Mouse (Mus musculus) CH12.LX (cell line): ENCODE results near the gene 4932438H23Rik. TPM values are rescaled to one million over a fixed set of nuclear protein-coding genes. Genes with fewer than 3 reads are reported as not detected.

Source experiments
- DNase-seq: peaks from one replicate; pipeline ENCODE4 v3.0.0-alpha.2; 2013; ENCODE audit errors: extremely low read depth
- H3K27ac ChIP-seq: 2 replicates; pipeline ENCODE4 v1.5.1; 2012; ENCODE audit warnings: low read depth, mild to moderate bottlenecking, control low read depth, moderate library complexity; ENCODE audit not compliant: insufficient read depth
- H3K27me3 ChIP-seq: replicated peaks from 2 replicates; pipeline ENCODE3; 2012; ENCODE audit warnings: inconsistent platforms
- H3K36me3 ChIP-seq, 2 experiments: replicated peaks in 1 of 2; 2 replicates each; pipeline versions ENCODE3 to v1.6.1; 2012; ENCODE audit warnings: inconsistent platforms in 1 of 2, low read length in 1 of 2, mild to moderate bottlenecking in 1 of 2, mixed read lengths in 1 of 2, moderate library complexity in 1 of 2; ENCODE audit not compliant: control insufficient read depth in 1 of 2, insufficient read depth in 1 of 2
- H3K4me1 ChIP-seq, 2 experiments: 2 replicates each; pipeline ENCODE4 v1.6.1; 2012; ENCODE audit warnings: inconsistent platforms in 1 of 2, moderate library complexity in 1 of 2; ENCODE audit not compliant: insufficient read depth in 2 of 2, control insufficient read depth in 1 of 2
- H3K4me2 ChIP-seq: 2 replicates; pipeline ENCODE4 v1.6.1; 2012; ENCODE audit warnings: low read depth, mild to moderate bottlenecking, control low read depth; ENCODE audit not compliant: poor library complexity, insufficient read depth, severe bottlenecking
- H3K4me3 ChIP-seq, 3 experiments: fragments of 150-350 bp in 1 of 3; sonication (generic) in 1 of 3; replicated peaks in 1 of 3; 2 replicates each; pipeline versions ENCODE3 to v1.5.1; 2011 to 2012; ENCODE audit warnings: low read depth in 2 of 3, low read length in 2 of 3, mild to moderate bottlenecking in 2 of 3, moderate library complexity in 2 of 3, control low read depth in 1 of 3, improper control_type of control experiment in 1 of 3, inconsistent platforms in 1 of 3, mixed read lengths in 1 of 3; ENCODE audit not compliant: poor library complexity in 1 of 3
- H3K79me2 ChIP-seq: replicated peaks from 2 replicates; pipeline ENCODE4 v1.6.1; 2012; ENCODE audit warnings: mild to moderate bottlenecking, moderate library complexity; ENCODE audit not compliant: control insufficient read depth, poor library complexity, insufficient read depth, severe bottlenecking; ENCODE audit errors: extremely low read depth
- H3K9ac ChIP-seq: 2 replicates; pipeline ENCODE4 v1.6.1; 2012; ENCODE audit warnings: low read depth, mild to moderate bottlenecking, control low read depth, moderate library complexity; ENCODE audit not compliant: insufficient read depth
- H3K9me3 ChIP-seq: replicated peaks from 2 replicates; pipeline ENCODE3; 2012; ENCODE audit warnings: low read length, inconsistent platforms, mixed read lengths
- BHLHE40 ChIP-seq: IDR thresholded peaks from 2 replicates; pipeline ENCODE4 v1.6.1; 2011; ENCODE audit warnings: mild to moderate bottlenecking, low read depth, low read length, improper control_type of control experiment
- CHD2 ChIP-seq: IDR thresholded peaks from 2 replicates; pipeline ENCODE4 v1.6.1; 2011; ENCODE audit warnings: low read length, improper control_type of control experiment
- ELF1 ChIP-seq: IDR thresholded peaks from 2 replicates; pipeline ENCODE4 v1.6.1; 2014; ENCODE audit warnings: low read depth, mild to moderate bottlenecking, inconsistent platforms, low read length, improper control_type of control experiment
- GABPA ChIP-seq: IDR thresholded peaks from 2 replicates; pipeline ENCODE4 v1.6.1; 2012; ENCODE audit warnings: low read depth, low read length, improper control_type of control experiment, inconsistent platforms; ENCODE audit not compliant: insufficient replicate concordance
- IRF4 ChIP-seq: IDR thresholded peaks from 2 replicates; pipeline ENCODE4 v1.6.1; 2014; ENCODE audit warnings: low read depth, mild to moderate bottlenecking, inconsistent platforms, low read length, improper control_type of control experiment
- MAX ChIP-seq: IDR thresholded peaks from 2 replicates; pipeline ENCODE4 v1.6.1; 2011; ENCODE audit warnings: low read length, improper control_type of control experiment
- MYC ChIP-seq: IDR thresholded peaks from 2 replicates; pipeline ENCODE4 v1.6.1; 2011; ENCODE audit warnings: low read depth, mild to moderate bottlenecking, improper control_type of control experiment, low read length
- SMC3 ChIP-seq: IDR thresholded peaks from 2 replicates; pipeline ENCODE4 v1.6.1; 2011; ENCODE audit warnings: low read depth, low read length, improper control_type of control experiment
- TBP ChIP-seq: conservative IDR thresholded peaks from 2 replicates; pipeline ENCODE4 v1.6.1; 2011; ENCODE audit warnings: low read depth, low read length, improper control_type of control experiment
- ZMIZ1 ChIP-seq: IDR thresholded peaks from 2 replicates; pipeline ENCODE4 v1.6.1; 2012; ENCODE audit warnings: low read depth, mild to moderate bottlenecking, inconsistent platforms, low read length, improper control_type of control experiment
- ZNF384 ChIP-seq: IDR thresholded peaks from 2 replicates; pipeline ENCODE4 v1.6.1; 2012; ENCODE audit warnings: low read depth, low read length, improper control_type of control experiment, inconsistent platforms
- dilution Hi-C: fragments of 300-500 bp; cut with MboI; formaldehyde crosslinking; loops from 2 replicates; pipeline ENCODE4 v1.14.3; 2020; ENCODE audit warnings: low sequenced_read_pairs; ENCODE audit not compliant: extremely low pct_unique_long_range_greater_than_20kb, extremely low pct_ligation_motif_present
- in situ Hi-C: fragments of 300-500 bp; cut with MboI; formaldehyde crosslinking; loops from 3 replicates; pipeline ENCODE4 v1.14.3; 2019; ENCODE audit warnings: low sequenced_read_pairs, low pct_ligation_motif_present, low pct_unique_long_range_greater_than_20kb, mixed read lengths
- polyA plus RNA-seq: library from polyadenylated mRNA; unstranded; fragments of >175 nt; gene quantifications from 2 replicates; pipeline ENCODE4 v1.2.1, GENCODE M21; 2012; ENCODE audit warnings: low read depth; ENCODE audit not compliant: insufficient read length
- total RNA-seq, 2 experiments: library from RNA; depleted of rRNA; stranded (reverse); fragments of 300-350 nt in 1 of 2; fragments of >200 nt in 1 of 2; gene quantifications; 2 replicates each; pipeline ENCODE4 v1.2.3; 2012 to 2014

The 4932438H23Rik gene
- total and polyA plus RNA-seq, 3 experiments = not detected

DNA sequence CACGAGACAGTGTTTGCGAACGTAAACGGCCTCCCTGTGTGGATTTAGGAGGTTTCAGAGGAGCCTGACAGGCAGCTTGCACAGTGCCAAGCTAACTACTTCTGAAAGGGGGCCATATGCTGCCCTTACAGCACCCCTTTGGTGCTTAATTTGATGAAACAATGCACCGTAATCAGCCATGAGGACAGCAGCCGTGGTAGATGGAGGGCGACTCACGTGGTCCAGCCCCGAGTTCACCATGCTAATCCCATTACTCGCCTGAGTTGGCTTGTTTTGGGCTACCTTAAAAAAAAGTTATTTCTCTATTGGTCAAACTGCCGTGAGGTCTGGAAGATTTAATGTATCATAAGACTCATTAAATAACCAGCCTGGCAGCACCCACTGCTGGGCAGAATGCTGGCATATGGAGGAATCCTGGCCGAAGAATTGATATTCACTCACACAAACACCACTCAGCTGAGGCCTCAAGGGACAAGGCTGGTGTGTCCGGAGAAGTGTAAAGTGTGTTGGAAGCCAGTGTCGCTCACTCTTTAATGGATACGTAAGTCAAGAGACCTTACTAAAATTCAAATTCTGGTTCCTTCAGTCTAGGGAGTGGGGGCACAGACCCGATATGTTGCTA, 4.6 kb upstream of the 4932438H23Rik start:
- dilution Hi-C loops = no loop called here
- Histone ChIP-seq H3K27ac (no peak overlapping the region), H3K27me3 (peaks cover 46% of the 10 kb centered on the region), H3K79me2 (no peaks in the 10 kb centered on the region), H3K36me3 (no peaks in the 10 kb centered on the region), H3K9ac (no peak overlapping the region), H3K4me2 (no peak overlapping the region), H3K9me3 (no peaks in the 10 kb centered on the region), H3K4me3 (no peak overlapping the region), H3K4me1 (no peaks in the 10 kb centered on the region)
- TF ChIP-seq ZMIZ1 (no peak), CHD2 (no peak), SMC3 (no peak), TBP (no peak)
- in situ Hi-C loops = no loop called here
- no peak for DNase-seq

DNA sequence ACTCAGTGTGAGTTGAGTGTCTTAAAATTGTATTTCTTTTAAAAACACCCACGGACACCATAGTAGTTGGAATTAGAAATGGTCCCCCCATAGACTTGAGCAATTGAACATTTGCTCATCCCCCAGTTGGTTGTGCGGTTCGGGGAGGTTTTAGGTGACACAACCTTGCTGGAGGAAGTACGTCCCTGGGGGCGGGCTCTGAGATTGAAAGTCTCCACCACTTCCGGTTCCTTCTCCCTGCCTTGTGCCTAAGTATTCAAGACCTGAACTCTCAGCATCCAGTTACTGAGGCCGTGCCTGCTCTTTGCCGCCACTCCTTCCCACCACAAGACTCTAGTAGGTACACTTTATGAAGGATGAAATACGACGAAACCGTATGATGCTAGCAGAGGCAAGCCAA, 2.9 kb upstream of the 4932438H23Rik start:
- dilution Hi-C loops (no loop called here), in situ Hi-C loops (no loop called here)
- no peaks in the 10 kb centered on the region for H3K4me1 ChIP-seq
- no peak overlapping the region for H3K9ac ChIP-seq
- H3K9me3 ChIP-seq = no peaks in the 10 kb centered on the region
- H3K79me2 ChIP-seq = no peaks in the 10 kb centered on the region
- H3K27ac ChIP-seq = no peak overlapping the region
- no peak for TF ChIP-seq CHD2
- TF ChIP-seq TBP = no peak
- TF ChIP-seq ZNF384 = no peak
- TF ChIP-seq GABPA = no peak
- no peak for TF ChIP-seq MYC
- TF ChIP-seq BHLHE40 = no peak
- TF ChIP-seq IRF4 = no peak
- no peak for TF ChIP-seq ELF1
- no peak overlapping the region for H3K4me3 ChIP-seq
- DNase-seq = no peak
- peaks cover 44% of the 10 kb centered on the region for H3K27me3 ChIP-seq
- no peak overlapping the region for H3K4me2 ChIP-seq
- H3K36me3 ChIP-seq = no peaks in the 10 kb centered on the region

DNA sequence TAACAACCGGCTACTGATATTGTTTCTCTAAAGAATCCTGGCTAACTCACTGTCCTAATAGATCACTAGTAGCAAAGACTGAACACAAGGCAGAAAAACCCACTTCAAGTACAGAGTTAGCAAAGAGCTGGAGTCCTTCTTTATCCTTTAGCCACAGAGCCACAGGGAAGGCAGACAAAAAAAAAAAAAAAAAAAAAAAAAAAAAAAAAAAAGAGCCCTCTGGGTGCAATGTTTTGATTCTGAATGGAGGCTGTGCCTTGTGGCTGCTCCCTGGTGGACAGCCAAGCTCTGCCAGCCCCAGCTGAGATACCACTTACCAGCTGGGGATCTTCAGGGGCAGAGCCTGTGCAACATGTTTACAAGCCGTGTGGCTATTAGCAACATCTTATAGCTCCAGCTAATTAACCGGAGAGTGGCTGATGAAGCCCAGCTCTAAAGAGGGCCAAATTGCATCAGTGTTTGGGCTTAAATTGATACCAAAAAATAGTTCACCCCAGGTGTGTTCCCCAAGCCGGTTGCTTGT, 2.1 kb upstream of the 4932438H23Rik start:
- Histone ChIP-seq H3K4me2 (no peak overlapping the region), H3K79me2 (no peaks in the 10 kb centered on the region), H3K4me1 (no peaks in the 10 kb centered on the region), H3K9me3 (no peaks in the 10 kb centered on the region), H3K27me3 (peaks cover 43% of the 10 kb centered on the region), H3K36me3 (no peaks in the 10 kb centered on the region), H3K9ac (no peak overlapping the region), H3K27ac (no peak overlapping the region), H3K4me3 (no peak overlapping the region)
- no peak for DNase-seq
- in situ Hi-C loops (no loop called here), dilution Hi-C loops (no loop called here)
- no peak for TF ChIP-seq MAX
- peak; percentile 71 for TF ChIP-seq ZNF384
